Mouse (Mus musculus) natural killer cell, adult 2 months (primary cell): Measurements from ENCODE around the gene Pigv.

ENCODE experiments used
- DNase-seq, 2 experiments: peaks; one replicate each; pipeline ENCODE4 v3.0.0; 2022; ENCODE audit warnings: low spot score in 2 of 2

Pigv gene

GRCm38 (mm10) chr4:133671881-133672844 lies at the start of gene Pigv:
TSS of gene Pigv (minus strand) at chr4:133672647.
- DNase-seq: peak in 1 of 2 experiments; percentile 93

- DNase-seq: no peak
These were observed 47.3 kb upstream of the Pigv start for GRCm38 (mm10) chr4:133719791-133720190.

DNA sequence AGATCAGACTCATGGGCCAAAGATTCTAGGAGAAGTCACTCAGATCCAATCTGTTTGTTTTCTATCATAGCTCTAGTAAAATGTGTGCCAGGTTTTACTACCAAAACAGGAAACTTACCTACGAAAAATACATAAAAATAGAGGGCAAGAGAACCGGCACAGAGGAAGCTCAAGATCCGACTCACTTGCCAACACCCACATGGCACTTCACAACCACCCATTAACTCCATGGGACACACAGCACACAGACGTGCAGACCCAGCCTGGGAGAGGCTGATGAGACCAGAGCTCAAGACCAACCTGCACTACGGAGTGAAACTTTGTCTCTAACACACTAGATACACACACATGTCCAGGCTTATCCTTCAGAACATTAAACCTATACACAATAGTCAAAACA lies 40.3 kb upstream of the Pigv start:
- DNase-seq: no peak

DNA sequence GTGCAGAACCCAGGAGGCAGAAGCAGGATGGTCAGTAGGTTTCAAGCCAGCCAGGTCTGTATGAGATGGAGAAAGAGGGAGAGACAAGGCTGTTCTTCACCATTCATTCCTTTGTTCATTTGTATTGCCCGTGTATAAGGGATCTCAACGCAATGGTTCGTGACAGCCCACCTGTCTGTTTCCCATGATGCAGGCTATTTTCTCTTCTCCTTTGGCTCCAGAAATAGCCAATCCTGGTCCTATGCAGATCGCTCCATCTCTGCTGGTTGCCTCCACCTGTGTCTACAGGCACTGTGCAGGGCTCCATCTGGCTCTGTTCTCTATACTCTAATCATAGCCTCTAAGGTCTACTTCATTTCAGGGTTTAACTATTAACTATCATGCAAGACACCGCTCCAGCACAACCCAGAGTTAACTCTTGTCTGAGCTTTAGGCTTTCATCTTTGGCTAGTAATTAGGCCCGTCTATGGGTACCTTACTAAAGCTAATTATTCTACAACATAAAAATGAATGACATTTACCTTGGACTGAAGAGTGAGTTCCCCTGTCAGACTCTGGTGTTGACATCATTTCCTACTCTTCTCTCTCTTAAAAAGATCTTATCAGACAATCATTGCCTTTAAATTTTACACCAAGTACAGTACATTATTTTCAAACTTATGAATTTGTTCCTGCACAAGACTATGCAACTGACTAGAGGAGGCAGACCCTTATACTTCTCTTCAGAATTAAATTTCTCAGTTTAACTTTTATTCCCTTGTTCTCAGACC lies 39.0 kb upstream of the Pigv start:
- DNase-seq: no peak

GRCm38 (mm10) chr4:133709395-133709794 lies 36.9 kb upstream of the Pigv start:
- no peak for DNase-seq

DNA sequence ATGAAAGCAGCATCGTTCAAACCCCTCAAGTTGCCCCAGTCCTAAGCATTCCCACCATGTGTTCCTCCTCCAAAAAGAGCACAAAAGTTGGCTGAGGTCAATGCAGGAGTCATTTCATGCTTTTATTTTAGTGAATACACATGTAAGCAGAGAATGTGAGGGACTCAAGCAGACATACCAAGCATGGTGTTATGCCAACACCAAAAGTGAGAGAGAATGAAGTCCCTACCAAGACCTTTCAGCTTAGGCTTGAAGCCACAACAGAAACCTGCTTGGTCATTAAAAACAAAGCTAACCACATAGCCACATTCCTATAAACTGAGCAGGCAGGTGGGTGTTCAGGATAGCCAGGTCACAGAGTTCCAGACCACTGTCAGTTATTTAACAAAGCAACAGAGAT lies 35.0 kb upstream of the Pigv start:
- no peak for DNase-seq

- DNase-seq: peak; percentile 77 to 84
These were observed 34.5 kb upstream of the Pigv start for GRCm38 (mm10) chr4:133706956-133707355.

DNA sequence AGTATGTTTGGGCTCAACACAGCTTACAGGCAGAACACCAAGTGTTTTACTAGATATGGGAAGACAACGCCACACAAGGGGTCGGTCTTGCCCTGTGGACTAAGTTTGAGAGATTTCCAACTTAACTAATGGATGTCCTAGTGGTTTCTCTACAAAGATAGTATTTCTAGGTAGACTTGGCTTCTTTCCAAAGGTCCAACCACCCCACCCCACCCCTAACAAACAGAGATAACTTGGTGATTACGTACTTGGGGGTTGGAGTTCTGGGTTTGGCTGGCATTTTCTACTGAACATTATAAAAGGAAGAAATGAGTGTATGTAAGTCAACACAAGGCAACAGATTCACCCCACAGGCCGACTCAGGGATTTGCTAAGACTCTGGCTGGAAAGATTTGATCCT lies 32.6 kb upstream of the Pigv start:
- no peak for DNase-seq

DNA sequence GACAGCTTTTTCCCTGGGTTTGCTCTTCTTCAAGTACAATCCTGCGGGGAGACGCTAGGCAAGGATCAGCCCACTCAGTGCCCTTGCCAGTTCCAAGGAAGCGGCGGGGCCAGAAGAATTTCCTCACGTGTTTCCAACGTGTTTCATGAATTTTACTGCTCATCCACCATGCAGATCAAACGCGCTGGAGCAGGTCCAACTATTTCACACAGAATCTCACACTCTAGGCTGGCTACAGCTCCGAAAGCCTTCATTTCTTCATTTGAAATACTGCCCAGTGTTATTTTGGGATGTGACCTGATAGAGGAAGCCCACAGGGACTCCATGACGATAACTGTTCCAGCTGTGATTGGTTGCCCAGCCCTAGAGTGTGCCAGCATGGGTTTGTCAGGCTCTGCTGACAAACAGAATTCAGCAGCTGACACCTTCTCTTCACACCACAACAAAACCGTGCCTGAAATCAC lies 28.5 kb upstream of the Pigv start:
- DNase-seq: no peak

- DNase-seq: no peak
These were observed 22.9 kb upstream of the Pigv start for GRCm38 (mm10) chr4:133695363-133695762.

GRCm38 (mm10) chr4:133690252-133690651 lies 17.8 kb upstream of the Pigv start:
- DNase-seq: no peak

DNA sequence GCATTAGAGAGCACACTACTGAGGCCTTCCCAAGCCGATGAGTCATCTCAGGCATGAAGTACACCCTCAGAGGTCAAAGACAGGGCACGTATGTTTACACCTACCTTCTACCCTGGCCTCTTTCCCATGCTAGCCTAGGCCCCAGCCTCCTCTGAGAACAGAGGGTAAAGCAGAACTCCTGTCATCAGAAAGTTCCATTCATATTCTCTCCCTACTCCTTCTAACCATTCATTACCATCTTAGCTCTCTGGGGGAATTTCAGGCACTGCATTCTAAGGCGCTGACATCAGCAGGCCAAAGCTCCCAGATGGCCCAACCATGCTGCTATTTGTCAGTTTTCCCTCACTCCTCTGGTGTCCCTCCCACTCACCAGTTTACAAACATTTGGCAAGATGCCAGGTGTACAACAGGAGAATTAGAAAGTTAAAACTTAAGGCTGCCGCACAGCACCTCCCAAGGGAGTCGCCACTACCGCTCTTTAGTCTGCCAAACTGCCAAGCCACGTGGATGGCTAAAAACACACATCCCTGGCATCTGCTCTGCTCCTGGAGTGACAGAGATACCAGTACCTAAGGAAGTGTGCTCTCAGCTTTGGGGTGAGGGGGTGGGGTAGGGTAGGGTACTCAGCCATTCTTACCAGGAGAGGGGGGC lies 16.1 kb upstream of the Pigv start:
- DNase-seq: no peak

DNA sequence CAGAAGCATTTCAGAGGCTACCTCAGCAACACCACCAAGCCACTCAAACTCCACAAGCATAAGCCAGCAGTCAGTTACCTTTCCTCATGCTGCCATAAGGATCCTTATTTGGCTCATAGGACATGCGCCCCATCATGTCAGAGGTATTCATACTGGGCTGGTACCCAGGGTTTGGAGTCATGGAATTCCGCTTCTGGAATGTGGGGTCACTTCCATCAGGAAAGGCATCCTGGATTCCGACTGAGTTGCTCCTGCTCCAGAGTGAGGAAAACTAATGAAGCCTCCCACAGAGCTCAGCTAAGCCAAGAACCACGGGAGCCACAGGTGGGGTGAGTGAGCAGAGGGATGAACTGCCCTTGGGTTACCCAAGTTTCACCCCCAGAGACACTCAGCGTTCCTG lies 14.7 kb upstream of the Pigv start:
- no peak for DNase-seq

GRCm38 (mm10) chr4:133686512-133686911 lies 14.1 kb upstream of the Pigv start:
- DNase-seq: no peak

DNA sequence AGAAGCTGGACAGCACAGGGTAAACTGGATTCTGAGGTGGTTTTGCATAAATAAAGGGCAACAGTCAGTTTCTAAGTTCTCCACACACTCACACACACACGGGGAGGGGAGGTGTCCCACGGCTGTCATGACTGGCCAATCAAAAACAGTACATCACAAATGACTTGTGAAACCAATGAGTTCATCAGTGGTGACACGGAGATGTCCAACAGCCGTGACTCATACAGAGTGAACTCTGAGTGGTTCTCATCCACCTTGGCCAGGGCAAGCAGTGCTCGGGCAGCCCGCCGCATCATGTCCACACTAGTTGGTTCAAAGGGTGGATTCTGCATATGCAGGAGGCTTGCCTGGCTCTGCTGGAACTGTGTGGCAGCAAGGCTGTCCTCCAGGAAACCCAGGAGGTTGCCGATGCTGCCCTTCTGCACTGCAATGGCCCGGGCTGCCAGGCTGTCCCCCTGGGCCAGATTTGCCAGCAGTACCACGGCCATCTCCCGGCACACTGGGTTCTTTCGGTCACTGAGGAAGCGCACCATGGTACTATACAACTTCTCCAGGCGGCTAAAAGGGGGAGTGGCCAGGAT lies 7.8 kb upstream of the Pigv start:
- peak; percentile 61 to 82 for DNase-seq

GRCm38 (mm10) chr4:133679629-133680028 lies 7.2 kb upstream of the Pigv start:
- no peak for DNase-seq

DNA sequence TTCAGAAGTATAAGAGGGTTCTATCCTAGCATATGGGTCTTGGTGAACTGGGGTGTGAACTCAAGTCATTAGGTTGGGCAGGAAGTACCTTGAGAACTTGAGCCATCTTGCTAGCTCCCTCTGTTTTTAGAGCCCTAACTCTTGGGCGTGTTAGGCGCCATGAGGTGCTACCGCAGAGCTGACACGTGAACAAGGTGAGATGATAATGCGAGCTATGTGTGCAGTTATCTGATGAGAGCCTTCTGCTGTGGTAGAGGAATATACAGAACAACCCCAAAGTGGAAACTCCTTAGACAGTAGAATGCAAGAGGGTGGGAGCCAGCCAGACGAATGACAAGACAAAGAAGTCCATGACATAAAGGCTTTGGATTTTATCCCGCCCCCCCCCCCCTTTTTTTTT lies 4.8 kb upstream of the Pigv start:
- DNase-seq: peak; percentile 66 to 78

- DNase-seq: no peak
These were observed 3.7 kb upstream of the Pigv start for GRCm38 (mm10) chr4:133676189-133676588.

- DNase-seq: no peak
These were observed 3.2 kb upstream of the Pigv start for GRCm38 (mm10) chr4:133675594-133676016.

GRCm38 (mm10) chr4:133674331-133674695 lies 1.9 kb upstream of the Pigv start:
- no peak for DNase-seq

GRCm38 (mm10) chr4:133673666-133674330 lies 1.4 kb upstream of the Pigv start:
- no peak for DNase-seq
